Mouse (Mus musculus): ENCODE data around the gene Nudt5.

- TF ChIP-seq HCFC1 (IDR thresholded peaks at IDR 0.05; ENCODE audit: borderline replicate concordance, insufficient read depth, low read length): no peak
- no peak for TF ChIP-seq ZNF384 (IDR thresholded peaks at IDR 0.05; ENCODE audit: low read depth, low read length)
- TF ChIP-seq CHD2 (IDR thresholded peaks at IDR 0.05; ENCODE audit: low read depth, low read length): no peak
These were observed 40.3 kb upstream of the Nudt5 start for GRCm38 (mm10) chr2:5804440-5805045.

Data from ES-E14 (cell line).